Mouse (Mus musculus): ENCODE data around the gene Kansl1l. TPM values are rescaled to one million over a fixed set of nuclear protein-coding genes. Genes with fewer than 3 reads are reported as not detected.
"Not testable (repeated sequence)": the region's sequence is repeated elsewhere in the genome, so short reads cannot be mapped to it uniquely, and the experiment has no call there.

The Kansl1l gene
- polyA plus RNA-seq, 1 experiment from 2014 or later, result 7.8 TPM

- Histone ChIP-seq H3K36me3 (ENCODE audit: control insufficient read depth, insufficient read depth, low read length) (peaks cover 6% of the 10 kb centered on the region; the same call in 1 of the 2 replicates), H3K4me2 (no peak overlapping the region), H3K27me3 (ENCODE audit: control insufficient read depth, insufficient read depth, low read length) (no peaks in the 10 kb centered on the region), H3K4me1 (ENCODE audit: control insufficient read depth, insufficient read depth, low read length) (no peaks in the 10 kb centered on the region), H3K27ac (ENCODE audit: low read depth, low read length) (no peak overlapping the region), H3K9ac (ENCODE audit: low read length) (no peak overlapping the region), H3K4me3 (ENCODE audit: low read depth, low read length) (no peak overlapping the region), H3K9me3 (ENCODE audit: control insufficient read depth, low read length) (no peaks in the 10 kb centered on the region)
- 97% methylated on average over 3 of the region's 3 CpGs for WGBS
- ATAC-seq (ENCODE audit: low FRiP score) (no peak), DNase-seq (ENCODE audit: low spot score, missing footprints) (no peak)
These were observed 104.5 kb downstream of the Kansl1l start for GRCm38 (mm10) chr1:66712859-66713258.

GRCm38 (mm10) chr1:66704523-66704922 is 112.8 kb downstream of the Kansl1l start:
- 76% methylated on average over 6 of the region's 6 CpGs for WGBS
- no peaks in the 10 kb centered on the region for H3K27me3 ChIP-seq (ENCODE audit: control insufficient read depth, insufficient read depth, low read length)
- no peak for ATAC-seq (ENCODE audit: low FRiP score)
- peaks cover 5% of the 10 kb centered on the region for H3K4me1 ChIP-seq (ENCODE audit: control insufficient read depth, insufficient read depth, low read length)
- DNase-seq (ENCODE audit: low spot score, missing footprints), result no peak
- no peak overlapping the region for H3K4me2 ChIP-seq
- H3K4me3 ChIP-seq (ENCODE audit: low read depth, low read length), result no peak overlapping the region
- no peak overlapping the region for H3K27ac ChIP-seq (ENCODE audit: low read depth, low read length)
- no peak overlapping the region for H3K9ac ChIP-seq (ENCODE audit: low read length)
- H3K36me3 ChIP-seq (ENCODE audit: control insufficient read depth, insufficient read depth, low read length), result peaks cover 2% of the 10 kb centered on the region; the same call in 1 of the 2 replicates
- no peaks in the 10 kb centered on the region for H3K9me3 ChIP-seq (ENCODE audit: control insufficient read depth, low read length)

DNA sequence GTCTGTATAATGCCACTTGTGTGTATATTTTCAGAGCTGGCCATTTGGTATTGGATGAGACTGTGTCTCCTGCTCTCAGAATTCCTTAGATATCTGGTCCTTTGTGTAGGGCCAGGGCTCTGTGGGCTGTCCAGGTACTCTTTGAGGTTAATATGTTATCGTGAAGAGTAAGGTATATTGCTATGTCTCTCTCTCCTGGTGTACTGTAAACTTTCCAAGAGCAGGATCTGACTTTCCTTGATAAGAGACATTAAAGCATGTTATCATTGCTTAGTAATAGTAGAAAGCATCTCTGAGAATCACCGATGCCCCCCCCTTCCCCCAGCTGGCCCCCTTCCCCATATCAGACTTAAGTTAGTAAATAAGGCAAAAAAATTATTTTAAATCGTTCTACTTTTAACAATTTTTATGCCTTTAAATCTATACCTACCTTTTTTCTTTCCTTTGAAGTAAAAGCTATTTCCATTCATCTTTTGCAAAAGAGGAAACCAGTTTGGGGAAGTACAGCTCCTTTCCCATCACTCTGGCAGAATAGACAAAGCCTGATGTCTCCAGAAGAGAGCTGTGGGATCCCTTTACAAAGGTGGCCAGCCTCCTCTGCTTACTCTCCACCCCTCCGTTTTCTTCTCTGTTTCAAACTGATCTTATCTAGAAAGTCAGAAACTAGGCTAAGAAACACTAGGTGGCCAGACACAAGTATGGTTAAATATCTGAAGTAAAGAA is 114.6 kb downstream of the Kansl1l start:
- Histone ChIP-seq H3K36me3 (ENCODE audit: control insufficient read depth, insufficient read depth, low read length) (peaks cover 2% of the 10 kb centered on the region; the same call in 1 of the 2 replicates), H3K27ac (ENCODE audit: low read depth, low read length) (no peak overlapping the region), H3K4me1 (ENCODE audit: control insufficient read depth, insufficient read depth, low read length) (peaks cover 5% of the 10 kb centered on the region), H3K27me3 (ENCODE audit: control insufficient read depth, insufficient read depth, low read length) (no peaks in the 10 kb centered on the region), H3K9me3 (ENCODE audit: control insufficient read depth, low read length) (no peaks in the 10 kb centered on the region), H3K9ac (ENCODE audit: low read length) (no peak overlapping the region), H3K4me2 (no peak overlapping the region), H3K4me3 (ENCODE audit: low read depth, low read length) (no peak overlapping the region)
- ATAC-seq (ENCODE audit: low FRiP score) (no peak), DNase-seq (ENCODE audit: low spot score, missing footprints) (no peak)
- WGBS, result 91% methylated on average over 4 of the region's 4 CpGs

- Histone ChIP-seq H3K9ac (ENCODE audit: low read length) (peak overlapping the region; percentile 79), H3K27me3 (ENCODE audit: control insufficient read depth, insufficient read depth, low read length) (no peaks in the 10 kb centered on the region), H3K4me2 (peak overlapping the region; percentile 46), H3K4me1 (ENCODE audit: control insufficient read depth, insufficient read depth, low read length) (peaks cover 5% of the 10 kb centered on the region), H3K27ac (ENCODE audit: low read depth, low read length) (no peak overlapping the region), H3K36me3 (ENCODE audit: control insufficient read depth, insufficient read depth, low read length) (no peaks in the 10 kb centered on the region), H3K4me3 (ENCODE audit: low read depth, low read length) (peak overlapping the region; percentile 85), H3K9me3 (ENCODE audit: control insufficient read depth, low read length) (no peaks in the 10 kb centered on the region)
- no peak for DNase-seq (ENCODE audit: low spot score, missing footprints)
- 39% methylated on average over 2 of the region's 2 CpGs for WGBS
- ATAC-seq (ENCODE audit: low FRiP score), result no peak
These were observed 115.8 kb downstream of the Kansl1l start for GRCm38 (mm10) chr1:66701576-66701940.

DNA sequence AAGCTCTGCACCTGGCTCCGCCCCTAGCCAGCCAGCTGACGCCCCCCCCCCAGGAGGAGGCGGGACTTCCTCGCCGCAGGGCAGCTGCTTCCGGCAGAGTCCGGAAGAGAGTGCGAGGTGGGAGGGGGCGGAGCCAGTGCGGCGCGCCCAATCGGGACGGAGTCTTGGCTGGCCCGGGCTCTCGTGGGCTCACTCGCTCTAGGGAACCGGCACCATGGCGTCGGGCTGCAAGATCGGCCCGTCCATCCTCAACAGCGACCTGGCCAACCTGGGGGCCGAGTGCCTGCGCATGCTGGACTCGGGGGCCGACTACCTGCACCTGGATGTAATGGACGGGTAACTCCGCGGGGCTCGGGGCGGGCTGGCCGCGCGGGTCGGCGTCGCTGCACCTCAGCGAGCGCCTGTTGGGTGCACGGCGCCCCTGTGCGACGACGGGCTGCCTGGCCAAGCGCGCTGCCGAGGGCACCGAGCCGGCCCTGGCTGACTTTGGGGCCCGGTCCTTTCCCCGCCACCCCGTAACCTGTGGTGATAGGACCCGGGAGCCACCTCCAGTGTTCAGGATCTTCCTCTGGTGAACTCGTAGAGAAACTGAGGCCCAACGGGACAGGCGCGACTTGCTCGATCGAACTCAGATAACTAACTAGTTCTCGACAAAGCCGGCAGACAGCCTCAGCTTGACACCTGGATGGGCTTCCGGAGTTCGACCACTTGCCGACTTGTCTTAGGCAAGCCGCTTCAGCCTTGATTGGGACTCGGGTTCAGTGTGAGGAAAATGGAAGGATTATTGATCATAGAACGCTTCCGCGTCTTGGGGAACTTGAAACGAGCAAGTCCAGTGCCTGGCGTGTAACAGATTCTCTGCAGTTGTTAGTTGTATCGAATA is 116.4 kb downstream of the Kansl1l start, which contains the start of gene Rpe:
TSS of gene Rpe (plus strand) at position 139 of the 883 bp plus-strand sequence.
- Histone ChIP-seq H3K4me2 (peak within 1 kb of the TSS; percentile 46), H3K27ac (ENCODE audit: low read depth, low read length) (peak within 1 kb of the TSS; percentile 35; the same call in 1 of the 2 replicates), H3K4me3 (ENCODE audit: low read depth, low read length) (peak within 1 kb of the TSS; percentile 85), H3K27me3 (ENCODE audit: control insufficient read depth, insufficient read depth, low read length) (no peaks in the 10 kb centered on the region), H3K9ac (ENCODE audit: low read length) (peak within 1 kb of the TSS; percentile 79), H3K9me3 (ENCODE audit: control insufficient read depth, low read length) (no peaks in the 10 kb centered on the region), H3K4me1 (ENCODE audit: control insufficient read depth, insufficient read depth, low read length) (peaks cover 5% of the 10 kb centered on the region), H3K36me3 (ENCODE audit: control insufficient read depth, insufficient read depth, low read length) (no peaks in the 10 kb centered on the region)
- DNase-seq (ENCODE audit: low spot score, missing footprints) (peak; percentile 99), ATAC-seq (ENCODE audit: low FRiP score) (peak; percentile 100)
- under 1% methylated on average over 73 of the region's 73 CpGs for WGBS

DNA sequence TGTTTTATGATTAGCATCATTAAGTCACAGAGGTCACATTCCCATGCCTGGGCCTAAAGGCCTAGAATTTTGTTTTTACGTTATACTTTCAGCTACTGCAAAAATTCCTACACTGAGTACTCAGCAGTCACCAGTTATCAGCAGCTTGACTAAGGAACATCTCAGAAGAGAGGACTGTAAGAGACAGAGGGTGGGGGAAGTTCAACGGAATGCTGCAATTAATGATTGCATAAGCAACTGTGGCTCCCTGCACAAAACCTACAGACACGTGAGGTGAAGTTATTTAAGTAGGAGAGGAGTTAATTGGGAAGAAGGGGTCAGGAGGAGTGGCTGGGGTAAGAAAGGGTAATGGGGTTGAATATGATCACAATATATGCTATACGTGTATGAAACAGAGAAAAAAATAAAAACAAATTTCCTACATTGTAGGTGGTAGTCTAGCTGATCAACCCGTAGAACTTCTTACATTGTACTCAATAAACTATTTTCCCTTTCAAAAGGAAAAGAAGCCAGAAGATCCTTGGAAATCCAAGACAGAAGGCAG is 117.1 kb downstream of the Kansl1l start:
- Histone ChIP-seq H3K4me1 (ENCODE audit: control insufficient read depth, insufficient read depth, low read length) (peaks cover 5% of the 10 kb centered on the region), H3K27me3 (ENCODE audit: control insufficient read depth, insufficient read depth, low read length) (no peaks in the 10 kb centered on the region), H3K4me3 (ENCODE audit: low read depth, low read length) (peak overlapping the region; percentile 85), H3K9me3 (ENCODE audit: control insufficient read depth, low read length) (no peaks in the 10 kb centered on the region), H3K4me2 (peak overlapping the region; percentile 33; the same call in 1 of the 2 replicates), H3K27ac (ENCODE audit: low read depth, low read length) (no peak overlapping the region), H3K36me3 (ENCODE audit: control insufficient read depth, insufficient read depth, low read length) (no peaks in the 10 kb centered on the region), H3K9ac (ENCODE audit: low read length) (no peak overlapping the region)
- no peak for DNase-seq (ENCODE audit: low spot score, missing footprints)
- WGBS, result 46% methylated on average over 5 of the region's 5 CpGs
- ATAC-seq (ENCODE audit: low FRiP score), result peak; percentile 47

GRCm38 (mm10) chr1:66699630-66700029 is 117.7 kb downstream of the Kansl1l start:
- ATAC-seq (ENCODE audit: low FRiP score); H3K4me2 ChIP-seq; DNase-seq (ENCODE audit: low spot score, missing footprints); H3K4me1 ChIP-seq (ENCODE audit: control insufficient read depth, insufficient read depth, low read length); H3K4me3 ChIP-seq (ENCODE audit: low read depth, low read length); H3K27ac ChIP-seq (ENCODE audit: low read depth, low read length); H3K9ac ChIP-seq (ENCODE audit: low read length); H3K27me3 ChIP-seq (ENCODE audit: control insufficient read depth, insufficient read depth, low read length); H3K9me3 ChIP-seq (ENCODE audit: control insufficient read depth, low read length); H3K36me3 ChIP-seq (ENCODE audit: control insufficient read depth, insufficient read depth, low read length): not testable (repeated sequence)
- WGBS, result 90% methylated on average over 10 of the region's 10 CpGs

DNA sequence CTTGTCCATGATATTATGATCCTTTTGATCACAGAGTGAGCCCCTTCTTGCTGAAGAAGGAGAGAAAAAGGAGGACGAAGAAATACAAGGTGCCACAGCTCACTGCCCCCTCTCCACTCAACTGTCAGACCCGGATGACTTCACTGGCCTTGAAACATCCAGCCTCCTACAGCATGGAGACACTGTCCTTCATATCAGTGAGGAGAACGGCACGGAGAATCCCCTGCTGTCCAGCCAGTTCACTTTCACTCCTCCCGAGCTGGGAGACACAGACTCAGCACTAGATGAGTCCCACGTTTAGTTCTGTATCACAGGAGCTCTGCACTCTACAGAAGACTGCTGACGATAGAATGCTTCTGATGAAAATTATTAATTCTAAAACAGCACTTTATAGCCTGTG is 122.1 kb downstream of the Kansl1l start:
- DNase-seq (ENCODE audit: low spot score, missing footprints), result no peak
- Histone ChIP-seq H3K4me3 (ENCODE audit: low read depth, low read length) (no peak overlapping the region), H3K27ac (ENCODE audit: low read depth, low read length) (no peak overlapping the region), H3K27me3 (ENCODE audit: control insufficient read depth, insufficient read depth, low read length) (no peaks in the 10 kb centered on the region), H3K9me3 (ENCODE audit: control insufficient read depth, low read length) (no peaks in the 10 kb centered on the region), H3K4me2 (no peak overlapping the region), H3K4me1 (ENCODE audit: control insufficient read depth, insufficient read depth, low read length) (no peaks in the 10 kb centered on the region), H3K9ac (ENCODE audit: low read length) (no peak overlapping the region), H3K36me3 (ENCODE audit: control insufficient read depth, insufficient read depth, low read length) (no peaks in the 10 kb centered on the region)
- ATAC-seq (ENCODE audit: low FRiP score), result no peak
- 77% methylated on average over 7 of the region's 7 CpGs for WGBS

DNA sequence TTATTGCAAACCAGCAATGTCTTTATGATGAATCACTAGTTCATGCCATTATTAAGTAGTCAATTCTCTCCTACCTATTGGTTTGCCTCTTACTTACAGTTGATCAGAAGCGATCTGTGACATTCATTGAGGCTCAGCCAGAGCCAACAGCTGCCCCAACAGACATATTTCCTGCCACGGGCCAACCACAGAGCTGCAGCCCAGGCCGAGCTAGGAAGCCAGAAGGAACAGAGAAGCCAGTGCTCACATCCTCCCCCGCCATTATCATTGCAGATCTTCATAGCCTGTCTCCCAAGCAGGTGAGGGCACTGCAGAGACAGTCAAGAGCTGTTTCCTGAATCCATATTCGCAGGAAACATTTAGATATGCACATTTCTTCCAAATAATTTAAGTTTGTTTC is 123.1 kb downstream of the Kansl1l start:
- H3K27ac ChIP-seq (ENCODE audit: low read depth, low read length), result no peak overlapping the region
- no peaks in the 10 kb centered on the region for H3K4me1 ChIP-seq (ENCODE audit: control insufficient read depth, insufficient read depth, low read length)
- DNase-seq (ENCODE audit: low spot score, missing footprints), result no peak
- WGBS, result 76% methylated on average over 5 of the region's 5 CpGs
- no peak overlapping the region for H3K4me3 ChIP-seq (ENCODE audit: low read depth, low read length)
- no peaks in the 10 kb centered on the region for H3K9me3 ChIP-seq (ENCODE audit: control insufficient read depth, low read length)
- H3K4me2 ChIP-seq, result no peak overlapping the region
- H3K9ac ChIP-seq (ENCODE audit: low read length), result no peak overlapping the region
- H3K36me3 ChIP-seq (ENCODE audit: control insufficient read depth, insufficient read depth, low read length), result no peaks in the 10 kb centered on the region
- no peak for ATAC-seq (ENCODE audit: low FRiP score)
- no peaks in the 10 kb centered on the region for H3K27me3 ChIP-seq (ENCODE audit: control insufficient read depth, insufficient read depth, low read length)
